Mouse (Mus musculus) brain, embryonic 14.5 days (tissue): ENCODE measurements around the gene Lrch1.

Experiments
- CTCF ChIP-seq: fragments of 200-500 bp; IDR thresholded peaks from 2 replicates; pipeline ENCODE4 v1.5.1; 2012; ENCODE audit warnings: inconsistent platforms, mild to moderate bottlenecking, moderate library complexity, borderline replicate concordance; ENCODE audit not compliant: insufficient read depth, insufficient read length; ENCODE audit errors: extremely low read depth
- POLR2A ChIP-seq: fragments of 200-500 bp; IDR thresholded peaks from 2 replicates; pipeline ENCODE4 v1.6.1; 2012; ENCODE audit warnings: mild to moderate bottlenecking, inconsistent platforms, borderline replicate concordance; ENCODE audit not compliant: poor library complexity, insufficient read depth, insufficient read length, severe bottlenecking; ENCODE audit errors: extremely low read depth

GRCm38 (mm10) chr14:74855429-74855828, 92.2 kb downstream of the Lrch1 start:
- TF ChIP-seq CTCF (no peak), POLR2A (no peak)
